ENCODE assay signal across 23 mouse cellular contexts in genomic region chr11:54528002-54528401, GRCm38 (mm10).
"Had no signal": no experiment of that assay in that cellular context is flagged by ENCODE, and none has a peak within 500 bp of the region (broad histone marks: within the 10 kb centered on the region; RNA-seq: fewer than 3 reads in every experiment).

No protein-coding gene starts in this region.

- H3K36me3 ChIP-seq: limb, embryonic 12.5 days; limb, embryonic 15.5 days; neural tube, embryonic 12.5 days; neural tube, embryonic 15.5 days had no signal

- H3K9me3 ChIP-seq: limb, embryonic 12.5 days; limb, embryonic 15.5 days; neural tube, embryonic 12.5 days; neural tube, embryonic 15.5 days had no signal

- H3K4me2 ChIP-seq: limb, embryonic 12.5 days; limb, embryonic 15.5 days; liver, embryonic 11.5 days; lung, embryonic 14.5 days; midbrain, embryonic 11.5 days; neural tube, embryonic 12.5 days; neural tube, embryonic 15.5 days had no signal

- H3K9ac ChIP-seq: limb, embryonic 12.5 days; limb, embryonic 15.5 days; liver, embryonic 14.5 days; liver, postnatal 0 days; lung, embryonic 14.5 days; neural tube, embryonic 12.5 days; neural tube, embryonic 15.5 days had no signal

- DNase-seq: kidney, adult 2 months; kidney, postnatal 25 days; layer of hippocampus, adult 9-11 months; left cerebral cortex, postnatal 4 days; liver, postnatal 0 days; lung, embryonic 14.5 days; lung, postnatal 36 days; midbrain, embryonic 14.5 days; retina, postnatal 1 day; right cerebral cortex, postnatal 25 days; spleen, adult 18-20 months; thymus, adult 18-20 months; thymus, postnatal 25 days had no signal

- H3K27ac ChIP-seq: kidney, postnatal 0 days; layer of hippocampus, adult 2 months; limb, embryonic 12.5 days; limb, embryonic 15.5 days; liver, embryonic 14.5 days; neural tube, embryonic 12.5 days; neural tube, embryonic 15.5 days had no signal

- H3K27me3 ChIP-seq: limb, embryonic 12.5 days; limb, embryonic 15.5 days; neural tube, embryonic 12.5 days; neural tube, embryonic 15.5 days had no signal

- H3K4me3 ChIP-seq: layer of hippocampus, adult 2 months; limb, embryonic 12.5 days; limb, embryonic 15.5 days; neural tube, embryonic 12.5 days; neural tube, embryonic 15.5 days had no signal

- ATAC-seq: liver, postnatal 0 days; lung, postnatal 0 days had no signal
